Mouse (Mus musculus) bone marrow, adult 2 months (tissue): ENCODE measurements around the gene Gtpbp3.

Experiments used
- CTCF ChIP-seq: fragments of 200-500 bp; IDR thresholded peaks from 2 replicates; pipeline ENCODE4 v1.5.1; 2011; ENCODE audit warnings: low read length, control low read depth; ENCODE audit not compliant: control insufficient read depth, insufficient read depth
- POLR2A ChIP-seq: fragments of 200-500 bp; IDR thresholded peaks from 2 replicates; pipeline ENCODE4 v1.6.1; 2011; ENCODE audit warnings: low read depth, mild to moderate bottlenecking, control low read depth, low read length, borderline replicate concordance; ENCODE audit not compliant: control insufficient read depth

DNA sequence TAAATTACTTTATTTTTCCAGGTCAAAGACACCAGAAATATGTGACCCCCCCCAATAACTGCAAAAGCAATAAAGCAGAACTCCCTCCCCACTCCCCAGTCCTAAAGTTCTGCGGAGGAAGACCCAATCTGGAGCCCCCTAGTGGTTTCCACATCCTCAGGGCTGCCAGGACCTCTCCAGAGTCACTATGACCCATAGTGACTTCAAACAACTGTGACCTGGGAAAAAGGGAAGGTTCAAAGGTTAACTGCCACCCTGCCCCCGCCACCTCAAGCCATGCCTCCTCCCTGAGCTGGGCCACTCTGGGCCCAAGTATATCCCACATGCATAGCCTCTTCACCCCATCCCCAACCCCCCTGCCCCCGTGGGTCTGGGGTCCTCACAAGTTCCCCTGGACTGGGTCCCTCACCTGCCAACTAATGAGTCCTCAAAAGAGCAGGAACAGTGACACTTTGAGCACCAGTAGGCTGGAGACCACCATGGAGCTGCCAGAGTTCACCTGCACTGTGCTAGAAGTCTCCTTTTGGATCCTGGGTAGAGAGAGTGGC lies 46.4 kb downstream of the Gtpbp3 start:
- TF ChIP-seq POLR2A (no peak), CTCF (no peak)
